ENCODE assay signal across 35 mouse cellular contexts in the genomic region with DNA sequence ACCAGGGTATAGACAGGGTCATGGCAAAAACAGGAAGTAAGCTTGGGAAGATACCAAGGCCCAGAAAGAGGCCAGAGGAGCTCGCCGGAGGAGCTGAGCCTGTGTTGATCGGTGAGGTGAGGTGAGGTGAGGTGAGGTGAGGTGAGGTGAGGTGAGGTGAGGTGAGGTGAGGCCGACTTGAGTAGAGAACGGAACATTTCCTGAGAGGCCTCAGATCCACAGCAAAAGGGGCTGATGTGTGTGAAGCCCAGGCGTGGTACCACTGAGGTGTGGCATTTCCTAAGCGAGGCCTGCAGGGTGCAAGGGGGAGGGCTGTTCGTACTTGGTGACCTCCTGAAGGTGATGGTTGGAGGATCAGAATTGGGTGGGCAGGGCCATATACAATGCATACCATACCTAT. TPM values are rescaled to one million over a fixed set of nuclear protein-coding genes. Genes with fewer than 3 reads are reported as not detected.
DNase-seq lines count a peak whose midpoint lies in the region; ATAC-seq and TF ChIP-seq lines count a peak whose summit lies in the region.
"Had no signal": no experiment of that assay in that cellular context is flagged by ENCODE, and none has a peak within 500 bp of the region (broad histone marks: within the 10 kb centered on the region; RNA-seq: fewer than 3 reads in every experiment).

No protein-coding gene starts in this region.

- H3K9ac ChIP-seq in kidney, postnatal 0 days (ENCODE audit: low read depth, low read length), result no peak overlapping the region
- no peak overlapping the region for H3K9ac ChIP-seq in intestine, embryonic 15.5 days
- H3K9ac ChIP-seq in liver, postnatal 0 days (replicated peaks), result no peak overlapping the region
- H3K9ac ChIP-seq: heart, embryonic 13.5 days; kidney, embryonic 15.5 days; limb, embryonic 15.5 days; lung, embryonic 14.5 days; midbrain, embryonic 12.5 days; neural tube, embryonic 12.5 days had no signal

- H3K27me3 ChIP-seq in kidney, postnatal 0 days (ENCODE audit: insufficient read depth, low read length), result no peaks in the 10 kb centered on the region
- H3K27me3 ChIP-seq in intestine, embryonic 15.5 days (replicated peaks), result no peaks in the 10 kb centered on the region
- H3K27me3 ChIP-seq in liver, postnatal 0 days (ENCODE audit: insufficient read depth, low read length), result no peaks in the 10 kb centered on the region
- no peaks in the 10 kb centered on the region for H3K27me3 ChIP-seq in small intestine, adult 2 months (ENCODE audit: control insufficient read depth, insufficient read depth, low read length)
- H3K27me3 ChIP-seq in heart, embryonic 10.5 days (ENCODE audit: insufficient read depth, poor library complexity, severe bottlenecking), result no peaks in the 10 kb centered on the region
- H3K27me3 ChIP-seq: heart, embryonic 13.5 days; kidney, embryonic 15.5 days; limb, embryonic 15.5 days; midbrain, embryonic 12.5 days; neural tube, embryonic 12.5 days had no signal

- H3K4me2 ChIP-seq in kidney, postnatal 0 days (ENCODE audit: low read length), result no peak overlapping the region
- no peak overlapping the region for H3K4me2 ChIP-seq in intestine, embryonic 15.5 days (replicated peaks)
- no peak overlapping the region for H3K4me2 ChIP-seq in liver, postnatal 0 days (ENCODE audit: low read depth, low read length)
- H3K4me2 ChIP-seq: heart, embryonic 13.5 days; kidney, embryonic 15.5 days; limb, embryonic 15.5 days; lung, embryonic 14.5 days; midbrain, embryonic 12.5 days; neural tube, embryonic 12.5 days had no signal

- TF ChIP-seq EP300 in liver, postnatal 0 days (IDR thresholded peaks at IDR 0.05; ENCODE audit: low read depth), result no peak

- TF ChIP-seq POLR2A in small intestine, adult 2 months (IDR thresholded peaks at IDR 0.05; ENCODE audit: low read depth, low read length), result no peak

- WGBS in kidney, postnatal 0 days, result 62% methylated on average over 8 of the region's 8 CpGs
- WGBS in intestine, embryonic 15.5 days, result 72% methylated on average over 8 of the region's 8 CpGs
- 63% methylated on average over 8 of the region's 8 CpGs for WGBS in liver, postnatal 0 days (ENCODE audit: insufficient replicate concordance)
- WGBS in small intestine, adult 2 months, result 52% methylated on average over 8 of the region's 8 CpGs
- 70% methylated on average over 8 of the region's 8 CpGs for WGBS in heart, embryonic 10.5 days

- H3K36me3 ChIP-seq in kidney, postnatal 0 days (ENCODE audit: insufficient read depth, low read length), result no peaks in the 10 kb centered on the region
- H3K36me3 ChIP-seq in intestine, embryonic 15.5 days, result no peaks in the 10 kb centered on the region
- no peaks in the 10 kb centered on the region for H3K36me3 ChIP-seq in liver, postnatal 0 days (replicated peaks; ENCODE audit: insufficient read depth, low read length)
- H3K36me3 ChIP-seq in small intestine, adult 2 months (ENCODE audit: control insufficient read depth, insufficient read depth, low read length), result no peaks in the 10 kb centered on the region
- no peaks in the 10 kb centered on the region for H3K36me3 ChIP-seq in heart, embryonic 10.5 days
- H3K36me3 ChIP-seq: G1E; heart, embryonic 13.5 days; hindbrain, embryonic 10.5 days; kidney, embryonic 15.5 days; limb, embryonic 10.5 days; limb, embryonic 15.5 days; midbrain, embryonic 12.5 days; neural tube, embryonic 12.5 days had no signal

- ATAC-seq in kidney, postnatal 0 days (replicated peaks; ENCODE audit: low FRiP score, low read depth), result 0 out of 2 replicates have a peak, but pooled peaks have one; percentile 8
- peak; percentile 13 for ATAC-seq in intestine, embryonic 15.5 days
- ATAC-seq in liver, postnatal 0 days, result peak; percentile 5; the same call in 1 of the 2 replicates
- ATAC-seq: forebrain, embryonic 14.5 days; hindbrain, postnatal 0 days had no signal

- no peak overlapping the region for H3K27ac ChIP-seq in kidney, postnatal 0 days
- no peak overlapping the region for H3K27ac ChIP-seq in intestine, embryonic 15.5 days
- no peak overlapping the region for H3K27ac ChIP-seq in liver, postnatal 0 days (ENCODE audit: low read depth)
- H3K27ac ChIP-seq in small intestine, adult 2 months (ENCODE audit: insufficient read depth, low read depth, low read length), result peak overlapping the region; percentile 15; the same call in 1 of the 2 replicates
- H3K27ac ChIP-seq in heart, embryonic 10.5 days, result no peak overlapping the region
- H3K27ac ChIP-seq: heart, embryonic 13.5 days; hindbrain, embryonic 10.5 days; hindbrain, postnatal 0 days; kidney, embryonic 15.5 days; limb, embryonic 10.5 days; limb, embryonic 15.5 days; midbrain, embryonic 12.5 days; neural tube, embryonic 12.5 days had no signal

- no peak overlapping the region for H3K4me3 ChIP-seq in kidney, postnatal 0 days (replicated peaks; ENCODE audit: low read depth, low read length)
- H3K4me3 ChIP-seq in intestine, embryonic 15.5 days (replicated peaks), result no peak overlapping the region
- H3K4me3 ChIP-seq in liver, postnatal 0 days (ENCODE audit: low read depth, low read length), result no peak overlapping the region
- no peak overlapping the region for H3K4me3 ChIP-seq in small intestine, adult 2 months (ENCODE audit: low read depth, low read length)
- H3K4me3 ChIP-seq in heart, embryonic 10.5 days, result no peak overlapping the region
- H3K4me3 ChIP-seq: heart, embryonic 13.5 days; hindbrain, embryonic 10.5 days; kidney, embryonic 15.5 days; limb, embryonic 10.5 days; limb, embryonic 15.5 days; midbrain, embryonic 12.5 days; myocyte; neural tube, embryonic 12.5 days had no signal

- peaks cover 17% of the 10 kb centered on the region for H3K9me3 ChIP-seq in kidney, postnatal 0 days (replicated peaks; ENCODE audit: low read length)
- H3K9me3 ChIP-seq in intestine, embryonic 15.5 days, result 0 out of 2 replicates have a peak, but pooled peaks cover 9% of the 10 kb centered on the region
- H3K9me3 ChIP-seq in liver, postnatal 0 days (ENCODE audit: low read length), result peaks cover 14% of the 10 kb centered on the region; the same call in 1 of the 2 replicates
- H3K9me3 ChIP-seq in heart, embryonic 10.5 days, result peaks cover 97% of the 10 kb centered on the region
- H3K9me3 ChIP-seq: G1E had no signal

- no peak for TF ChIP-seq CTCF in kidney, postnatal 0 days (IDR thresholded peaks at IDR 0.05; ENCODE audit: low read depth)
- no peak for TF ChIP-seq CTCF in liver, postnatal 0 days (IDR thresholded peaks at IDR 0.05; ENCODE audit: low read depth)
- no peak for TF ChIP-seq CTCF in small intestine, adult 2 months (IDR thresholded peaks at IDR 0.05; ENCODE audit: extremely low read depth, insufficient read length, insufficient replicate concordance, low read depth, low read length)

- DNase-seq in kidney, postnatal 0 days (ENCODE audit: low spot score), result no peak
- no peak for DNase-seq in kidney, postnatal 10 days
- peak; percentile 54 for DNase-seq in liver, postnatal 0 days
- no peak for DNase-seq in heart, embryonic 10.5 days (ENCODE audit: low spot score)
- no peak for DNase-seq in right cerebral cortex, adult 2 months (ENCODE audit: low spot score in 2 of 2)
- no peak for DNase-seq in kidney, adult 11 months
- DNase-seq: adrenal gland, postnatal 10 days; cerebellum, adult 8-10 months; cerebellum, postnatal 25 days; gastrocnemius, postnatal 25 days; heart, adult 18-20 months; heart, postnatal 10 days; kidney, adult 18-20 months; kidney, postnatal 4 days; lung, postnatal 14 days; right cerebral cortex, postnatal 14 days; thymus, postnatal 4 days had no signal

- H3K4me1 ChIP-seq in kidney, postnatal 0 days (replicated peaks; ENCODE audit: insufficient read depth, low read length), result no peaks in the 10 kb centered on the region
- no peaks in the 10 kb centered on the region for H3K4me1 ChIP-seq in intestine, embryonic 15.5 days (replicated peaks)
- peaks cover 26% of the 10 kb centered on the region for H3K4me1 ChIP-seq in liver, postnatal 0 days (ENCODE audit: insufficient read depth)
- H3K4me1 ChIP-seq in small intestine, adult 2 months (ENCODE audit: control insufficient read depth, insufficient read depth, insufficient read length, low read length), result peaks cover 12% of the 10 kb centered on the region
- H3K4me1 ChIP-seq in heart, embryonic 10.5 days, result no peaks in the 10 kb centered on the region
- H3K4me1 ChIP-seq: heart, embryonic 13.5 days; hindbrain, embryonic 10.5 days; kidney, embryonic 15.5 days; limb, embryonic 10.5 days; limb, embryonic 15.5 days; midbrain, embryonic 12.5 days; neural tube, embryonic 12.5 days had no signal

RNA-seq across cellular contexts. Expression of a gene that starts 24.3 kb away (rescaled TPM):
- polyA plus RNA-seq in kidney, postnatal 0 days (2015; fragmentation: Nextera tagmentation; extraction: Ambion mirVana), result 56.3 and 62.7 TPM in 2 replicates
- polyA plus RNA-seq in intestine, embryonic 15.5 days (2015; fragmentation: Nextera tagmentation; extraction: Ambion mirVana), result 158 and 160 TPM in 2 replicates
- polyA plus RNA-seq in liver, postnatal 0 days (2015; fragmentation: Nextera tagmentation; extraction: Ambion mirVana), result 31.4 and 37.0 TPM in 2 replicates
- polyA plus RNA-seq in small intestine, adult 2 months (2012; rRNA removed), result 22.9 and 23.4 TPM in 2 replicates
- polyA plus RNA-seq in heart, embryonic 10.5 days (2016; fragmentation: Nextera tagmentation; extraction: Ambion mirVana), result 143 and 155 TPM in 2 replicates

RNA-seq across cellular contexts. Expression of a gene that starts 24.4 kb away (rescaled TPM):
- polyA plus RNA-seq in kidney, postnatal 0 days (2015; fragmentation: Nextera tagmentation; extraction: Ambion mirVana), result not detected in 2 replicates
- not detected in 2 replicates for polyA plus RNA-seq in intestine, embryonic 15.5 days (2015; fragmentation: Nextera tagmentation; extraction: Ambion mirVana)
- not detected in 2 replicates for polyA plus RNA-seq in liver, postnatal 0 days (2015; fragmentation: Nextera tagmentation; extraction: Ambion mirVana)
- not detected in 2 replicates for polyA plus RNA-seq in small intestine, adult 2 months (2012; rRNA removed)
- 0.11 and 0.15 TPM in 2 replicates for polyA plus RNA-seq in heart, embryonic 10.5 days (2016; fragmentation: Nextera tagmentation; extraction: Ambion mirVana)
- polyA plus RNA-seq: embryonic facial prominence, embryonic 11.5 days; forebrain, embryonic 14.5 days; G1E; hindbrain, embryonic 10.5 days; kidney, embryonic 15.5 days; limb, embryonic 10.5 days; limb, embryonic 15.5 days; lung, embryonic 14.5 days; midbrain, embryonic 12.5 days; neural tube, embryonic 12.5 days; spleen, adult 2 months; thymus, postnatal 0 days had no signal

RNA-seq across cellular contexts. Expression of a gene that starts 26.3 kb away (rescaled TPM):
- polyA plus RNA-seq in kidney, postnatal 0 days (2015; fragmentation: Nextera tagmentation; extraction: Ambion mirVana), result 0.60 and 0.66 TPM in 2 replicates
- 0.88 and 1.0 TPM in 2 replicates for polyA plus RNA-seq in intestine, embryonic 15.5 days (2015; fragmentation: Nextera tagmentation; extraction: Ambion mirVana)
- 0.61 and 0.66 TPM in 2 replicates for polyA plus RNA-seq in liver, postnatal 0 days (2015; fragmentation: Nextera tagmentation; extraction: Ambion mirVana)
- polyA plus RNA-seq in small intestine, adult 2 months (2012; rRNA removed), result 0.11 and 0.35 TPM in 2 replicates
- 0.58 and 0.82 TPM in 2 replicates for polyA plus RNA-seq in heart, embryonic 10.5 days (2016; fragmentation: Nextera tagmentation; extraction: Ambion mirVana)
- polyA plus RNA-seq: G1E had no signal

RNA-seq across cellular contexts. Expression of a gene that starts 41.3 kb away (rescaled TPM):
- 4.8 and 6.2 TPM in 2 replicates for polyA plus RNA-seq in kidney, postnatal 0 days (2015; fragmentation: Nextera tagmentation; extraction: Ambion mirVana)
- 29.2 and 30.1 TPM in 2 replicates for polyA plus RNA-seq in intestine, embryonic 15.5 days (2015; fragmentation: Nextera tagmentation; extraction: Ambion mirVana)
- 412 and 437 TPM in 2 replicates for polyA plus RNA-seq in liver, postnatal 0 days (2015; fragmentation: Nextera tagmentation; extraction: Ambion mirVana)
- 21.8 and 88.2 TPM in 2 replicates for polyA plus RNA-seq in small intestine, adult 2 months (2012; rRNA removed)
- not detected in 2 replicates for polyA plus RNA-seq in heart, embryonic 10.5 days (2016; fragmentation: Nextera tagmentation; extraction: Ambion mirVana)
- polyA plus RNA-seq: embryonic facial prominence, embryonic 11.5 days; forebrain, embryonic 14.5 days; G1E; heart, embryonic 13.5 days; hindbrain, embryonic 10.5 days; limb, embryonic 10.5 days; lung, embryonic 14.5 days; midbrain, embryonic 12.5 days; midbrain, postnatal 0 days; myocyte; neural tube, embryonic 12.5 days had no signal

RNA-seq across cellular contexts. Expression of a gene that starts 47.5 kb away (rescaled TPM):
- 11.7 and 13.6 TPM in 2 replicates for polyA plus RNA-seq in kidney, postnatal 0 days (2015; fragmentation: Nextera tagmentation; extraction: Ambion mirVana)
- 6.1 and 8.3 TPM in 2 replicates for polyA plus RNA-seq in intestine, embryonic 15.5 days (2015; fragmentation: Nextera tagmentation; extraction: Ambion mirVana)
- polyA plus RNA-seq in liver, postnatal 0 days (2015; fragmentation: Nextera tagmentation; extraction: Ambion mirVana), result 7.1 and 7.8 TPM in 2 replicates
- 2.7 and 5.3 TPM in 2 replicates for polyA plus RNA-seq in small intestine, adult 2 months (2012; rRNA removed)
- 8.1 and 9.9 TPM in 2 replicates for polyA plus RNA-seq in heart, embryonic 10.5 days (2016; fragmentation: Nextera tagmentation; extraction: Ambion mirVana)
- polyA plus RNA-seq: G1E, myocyte had no signal
